Mouse (Mus musculus) liver, adult (tissue): ENCODE measurements around the gene Kbtbd13.

Experiments
- GATA4 ChIP-seq: IDR thresholded peaks from 2 replicates; pipeline ENCODE4 v1.6.1; 2014; ENCODE audit warnings: mild to moderate bottlenecking, low read length; ENCODE audit not compliant: insufficient replicate concordance

The Kbtbd13 gene

GRCm38 (mm10) chr9:65391613-65391964 is at the start of gene Kbtbd13:
Kbtbd13 (minus strand) TSS chr9:65391652.
- TF ChIP-seq GATA4, result no peak

GRCm38 (mm10) chr9:65435671-65436301 is 44.3 kb upstream of the Kbtbd13 start, which contains the start of gene Mtfmt:
Mtfmt (plus strand) TSS chr9:65435782.
- TF ChIP-seq GATA4, result no peak; the same call in 1 of the 2 replicates

- TF ChIP-seq GATA4, result no peak
Measured at GRCm38 (mm10) chr9:65435211-65435610, 43.8 kb upstream of the Kbtbd13 start.

- no peak for TF ChIP-seq GATA4
Measured at GRCm38 (mm10) chr9:65434140-65434539, 42.7 kb upstream of the Kbtbd13 start.

- TF ChIP-seq GATA4, result no peak
Measured at GRCm38 (mm10) chr9:65432236-65432635, 40.8 kb upstream of the Kbtbd13 start.

GRCm38 (mm10) chr9:65430921-65431320 is 39.5 kb upstream of the Kbtbd13 start:
- TF ChIP-seq GATA4, result no peak

GRCm38 (mm10) chr9:65430401-65430800 is 38.9 kb upstream of the Kbtbd13 start:
- no peak for TF ChIP-seq GATA4

GRCm38 (mm10) chr9:65428003-65428402 is 36.6 kb upstream of the Kbtbd13 start:
- TF ChIP-seq GATA4, result no peak

- no peak for TF ChIP-seq GATA4
Measured at GRCm38 (mm10) chr9:65427511-65427910, 36.1 kb upstream of the Kbtbd13 start.

- TF ChIP-seq GATA4, result no peak
Measured at GRCm38 (mm10) chr9:65424393-65424792, 32.9 kb upstream of the Kbtbd13 start.

GRCm38 (mm10) chr9:65422760-65423501 is 31.5 kb upstream of the Kbtbd13 start, which contains the start of gene Slc51b:
Slc51b (minus strand) TSS chr9:65422955.
- no peak for TF ChIP-seq GATA4

GRCm38 (mm10) chr9:65419633-65420032 is 28.2 kb upstream of the Kbtbd13 start:
- no peak for TF ChIP-seq GATA4

- no peak for TF ChIP-seq GATA4
Measured at GRCm38 (mm10) chr9:65417738-65418137, 26.3 kb upstream of the Kbtbd13 start.

- no peak for TF ChIP-seq GATA4
Measured at GRCm38 (mm10) chr9:65411326-65411725, 19.9 kb upstream of the Kbtbd13 start.

- TF ChIP-seq GATA4, result no peak
Measured at GRCm38 (mm10) chr9:65410378-65410777, 18.9 kb upstream of the Kbtbd13 start.

GRCm38 (mm10) chr9:65408871-65409295 is 17.4 kb upstream of the Kbtbd13 start:
- TF ChIP-seq GATA4, result no peak
